Mouse (Mus musculus): Measurements from ENCODE around the gene Scgb1b20. TPM values are rescaled to one million over a fixed set of nuclear protein-coding genes. Genes with fewer than 3 reads are reported as not detected.
"Not testable (repeated sequence)": the region's sequence is repeated elsewhere in the genome, so short reads cannot be mapped to it uniquely, and the experiment has no call there.

The Scgb1b20 gene
- total RNA-seq (2018; cell fraction: chromatin; rRNA removed): not detected
- total RNA-seq (2018; cell fraction: cytosol; rRNA removed): not detected
- total RNA-seq (2018; cell fraction: nucleus; rRNA removed): not detected
- polyA plus RNA-seq (2018): not detected in 3 replicates

- 72% methylated on average over 2 of the region's 4 CpGs for WGBS (ENCODE audit: missing documents)
- not testable (repeated sequence) for H3K27ac ChIP-seq; H3K79me2 ChIP-seq (ENCODE audit: inconsistent target)
These were observed at the start of gene Scgb1b20 for GRCm38 (mm10) chr7:33372934-33373333. Gene Scgb1b20 (plus strand): TSS chr7:33373234.

GRCm38 (mm10) chr7:33366222-33366621 is 6.8 kb upstream of the Scgb1b20 start, which contains the start of gene Scgb2b20:
Gene Scgb2b20 (minus strand): TSS chr7:33366322.
- not testable (repeated sequence) for H3K4me3 ChIP-seq (ENCODE audit: inconsistent target); H3K27ac ChIP-seq; H3K79me2 ChIP-seq (ENCODE audit: inconsistent target); H3K36me3 ChIP-seq (ENCODE audit: inconsistent target)
- WGBS (ENCODE audit: missing documents): 71% methylated on average over 2 of the region's 2 CpGs

More at GRCm38 (mm10) chr7:33372934-33373333, at the start of gene Scgb1b20:
- not testable (repeated sequence) for H3K36me3 ChIP-seq (ENCODE audit: inconsistent target); H3K4me3 ChIP-seq (ENCODE audit: inconsistent target)

- not testable (repeated sequence) for H3K27ac ChIP-seq; H3K36me3 ChIP-seq (ENCODE audit: inconsistent target); H3K4me3 ChIP-seq (ENCODE audit: inconsistent target); H3K79me2 ChIP-seq (ENCODE audit: inconsistent target)
These were observed 26.7 kb downstream of the Scgb1b20 start for GRCm38 (mm10) chr7:33399749-33400148.

GRCm38 (mm10) chr7:33401650-33402049 is 28.6 kb downstream of the Scgb1b20 start:
- Histone ChIP-seq H3K79me2 (ENCODE audit: inconsistent target) (no peaks in the 10 kb centered on the region), H3K27ac (no peak overlapping the region), H3K4me3 (ENCODE audit: inconsistent target) (no peak overlapping the region), H3K36me3 (ENCODE audit: inconsistent target) (no peaks in the 10 kb centered on the region)
- 71% methylated on average over 1 of the region's 1 CpGs for WGBS (ENCODE audit: missing documents)

- H3K4me3 ChIP-seq (ENCODE audit: inconsistent target); H3K36me3 ChIP-seq (ENCODE audit: inconsistent target); H3K79me2 ChIP-seq (ENCODE audit: inconsistent target); H3K27ac ChIP-seq: not testable (repeated sequence)
- 43% methylated on average over 1 of the region's 1 CpGs for WGBS (ENCODE audit: missing documents)
These were observed 36.6 kb downstream of the Scgb1b20 start for GRCm38 (mm10) chr7:33409681-33410080.

Other genes starting within 250 kb of the Scgb1b20 start
- gene Scgb2b18, start 199.4 kb upstream of the Scgb1b20 start, polyA plus RNA-seq (2018): not detected in 3 replicates
- not detected in 3 replicates for gene Scgb1b18, start 187.7 kb upstream of the Scgb1b20 start, polyA plus RNA-seq (2018)
- gene Scgb2b19, start 92.9 kb upstream of the Scgb1b20 start, polyA plus RNA-seq (2018): not detected in 3 replicates
- gene Scgb1b19, start 85.9 kb upstream of the Scgb1b20 start, polyA plus RNA-seq (2018): not detected in 3 replicates
- not detected in 3 replicates for gene Scgb2b20, start 6.9 kb upstream of the Scgb1b20 start, polyA plus RNA-seq (2018)
- not detected in 3 replicates for gene Scgb2b21, start 147.2 kb downstream of the Scgb1b20 start, polyA plus RNA-seq (2018)

All from macrophage (primary cell).